Mouse (Mus musculus): ENCODE measurements around the gene Nr2c1. TPM values are rescaled to one million over a fixed set of nuclear protein-coding genes. Genes with fewer than 3 reads are reported as not detected.

Gene Nr2c1
- 1 to 10 TPM; 7.7 to 9.1 TPM for total RNA-seq (2021)
- long read RNA-seq, experiment 1, transcript Nr2c1-203 (14 exons, 3,732 nt) = major isoform, 6 of 7 reads
- long read RNA-seq, experiment 1, partial matches to known transcripts = 0 of 7 reads
- long read RNA-seq, experiment 1, other reads (novel, unspliced or antisense) = 1 of 7 reads
- long read RNA-seq, experiment 2, transcript Nr2c1-203 (14 exons, 3,732 nt) = major isoform, 6 of 14 reads
- long read RNA-seq, experiment 2, partial matches to known transcripts = 2 of 14 reads
- long read RNA-seq, experiment 2, other reads (novel, unspliced or antisense) = 6 of 14 reads

- peak; percentile 92 to 93 for DNase-seq (ENCODE audit: extremely low spot score in 1 of 2, low spot score in 2 of 2)
- intact Hi-C loops (cut with DNase I) = no loop called here
- H3K27ac ChIP-seq = peak within 1 kb of the TSS; percentile 97
- H3K4me3 ChIP-seq = peak within 1 kb of the TSS; percentile 99
- peak; percentile 91 for TF ChIP-seq CTCF (IDR thresholded peaks at IDR 0.05)
Observed at GRCm38 (mm10) chr10:94147756-94148531, at the start of gene Nr2c1. Nr2c1 (plus strand) TSS chr10:94148023.

GRCm38 (mm10) chr10:94098100-94098499, 49.7 kb upstream of the Nr2c1 start:
- H3K27ac ChIP-seq = no peak overlapping the region
- intact Hi-C loops (cut with DNase I) = no loop called here
- H3K4me3 ChIP-seq = no peak overlapping the region
- TF ChIP-seq CTCF (IDR thresholded peaks at IDR 0.05) = no peak
- DNase-seq (ENCODE audit: extremely low spot score in 1 of 2, low spot score in 2 of 2) = no peak

GRCm38 (mm10) chr10:94105498-94105897, 42.3 kb upstream of the Nr2c1 start:
- DNase-seq (ENCODE audit: extremely low spot score in 1 of 2, low spot score in 2 of 2) = no peak
- intact Hi-C loops (cut with DNase I) = no loop called here
- Histone ChIP-seq H3K27ac (no peak overlapping the region), H3K4me3 (no peak overlapping the region)
- TF ChIP-seq CTCF (IDR thresholded peaks at IDR 0.05) = no peak

- H3K27ac ChIP-seq = no peak overlapping the region
- no peak for TF ChIP-seq CTCF (IDR thresholded peaks at IDR 0.05)
- H3K4me3 ChIP-seq = no peak overlapping the region
- no peak for DNase-seq (ENCODE audit: extremely low spot score in 1 of 2, low spot score in 2 of 2)
- intact Hi-C loops (cut with DNase I) = no loop called here
Observed at GRCm38 (mm10) chr10:94107168-94107567, 40.7 kb upstream of the Nr2c1 start.

- intact Hi-C loops (cut with DNase I) = no loop called here
- Histone ChIP-seq H3K4me3 (no peak overlapping the region), H3K27ac (no peak overlapping the region)
- no peak for TF ChIP-seq CTCF (IDR thresholded peaks at IDR 0.05)
- no peak for DNase-seq (ENCODE audit: extremely low spot score in 1 of 2, low spot score in 2 of 2)
Observed at GRCm38 (mm10) chr10:94107607-94108006, 40.2 kb upstream of the Nr2c1 start.

GRCm38 (mm10) chr10:94108791-94109190, 39.0 kb upstream of the Nr2c1 start:
- no peak for DNase-seq (ENCODE audit: extremely low spot score in 1 of 2, low spot score in 2 of 2)
- no peak overlapping the region for H3K27ac ChIP-seq
- no peak overlapping the region for H3K4me3 ChIP-seq
- intact Hi-C loops (cut with DNase I) = no loop called here
- TF ChIP-seq CTCF (IDR thresholded peaks at IDR 0.05) = no peak

GRCm38 (mm10) chr10:94110834-94111754, 36.7 kb upstream of the Nr2c1 start:
- intact Hi-C loops (cut with DNase I) = loop anchor here (10.0 kb wide), 2 partner anchors 166 to 516 kb away; no protein-coding TSS in a partner anchor
- Histone ChIP-seq H3K4me3 (no peak overlapping the region), H3K27ac (no peak overlapping the region)
- DNase-seq (ENCODE audit: extremely low spot score in 1 of 2, low spot score in 2 of 2) = no peak
- no peak for TF ChIP-seq CTCF (IDR thresholded peaks at IDR 0.05)

- intact Hi-C loops (cut with DNase I) = loop anchor here (10.0 kb wide), 2 partner anchors 167 to 517 kb away; no protein-coding TSS in a partner anchor
- no peak overlapping the region for H3K4me3 ChIP-seq
- TF ChIP-seq CTCF (IDR thresholded peaks at IDR 0.05) = no peak
- no peak for DNase-seq (ENCODE audit: extremely low spot score in 1 of 2, low spot score in 2 of 2)
- no peak overlapping the region for H3K27ac ChIP-seq
Observed at GRCm38 (mm10) chr10:94112207-94112606, 35.6 kb upstream of the Nr2c1 start.

GRCm38 (mm10) chr10:94115893-94116599, 31.8 kb upstream of the Nr2c1 start:
- Histone ChIP-seq H3K4me3 (no peak overlapping the region), H3K27ac (no peak overlapping the region)
- peak; percentile 65 for TF ChIP-seq CTCF (IDR thresholded peaks at IDR 0.05)
- intact Hi-C loops (cut with DNase I) = loop anchor here (1.0 to 10.0 kb wide), 5 partner anchors 80 to 521 kb away; partner anchors contain the start of gene Fgd6
- peak; percentile 72 to 73 for DNase-seq (ENCODE audit: extremely low spot score in 1 of 2, low spot score in 2 of 2)

GRCm38 (mm10) chr10:94116781-94117340, 31.0 kb upstream of the Nr2c1 start:
- TF ChIP-seq CTCF (IDR thresholded peaks at IDR 0.05) = no peak
- intact Hi-C loops (cut with DNase I) = loop anchor here (1.0 to 10.0 kb wide), 5 partner anchors 81 to 522 kb away; partner anchors contain the start of gene Fgd6
- no peak overlapping the region for H3K27ac ChIP-seq

More at GRCm38 (mm10) chr10:94116781-94117340, 31.0 kb upstream of the Nr2c1 start:
- no peak for DNase-seq (ENCODE audit: extremely low spot score in 1 of 2, low spot score in 2 of 2)
- no peak overlapping the region for H3K4me3 ChIP-seq

Data from left cerebral cortex, adult 2 months (tissue).